Mouse (Mus musculus): Measurements from ENCODE around the gene Cdca7l. TPM values are rescaled to one million over a fixed set of nuclear protein-coding genes. Genes with fewer than 3 reads are reported as not detected.
A peak's percentile ranks its signal among the peaks of the same experiment; 100 is the strongest.

The Cdca7l gene
- polyA plus RNA-seq, 1 experiment, result not detected

GRCm38 (mm10) chr12:117843302-117844074, 39.4 kb downstream of the Cdca7l start:
- H3K4me3 ChIP-seq (ENCODE audit: insufficient read depth, low read depth, low read length), result peak overlapping the region; percentile 73
- no peak overlapping the region for H3K27ac ChIP-seq (ENCODE audit: insufficient read depth, low read depth, low read length)
- TF ChIP-seq POLR2A (IDR thresholded peaks at IDR 0.05; ENCODE audit: insufficient read depth, low read depth, low read length), result no peak; the same call in 1 of the 2 replicates
- TF ChIP-seq CTCF (IDR thresholded peaks at IDR 0.05; ENCODE audit: insufficient read depth, low read depth, low read length), result no peak
- H3K4me1 ChIP-seq (ENCODE audit: control insufficient read depth, insufficient read depth, low read length), result peaks cover 5% of the 10 kb centered on the region
- under 1% methylated on average over 75 of the region's 75 CpGs for WGBS

DNA sequence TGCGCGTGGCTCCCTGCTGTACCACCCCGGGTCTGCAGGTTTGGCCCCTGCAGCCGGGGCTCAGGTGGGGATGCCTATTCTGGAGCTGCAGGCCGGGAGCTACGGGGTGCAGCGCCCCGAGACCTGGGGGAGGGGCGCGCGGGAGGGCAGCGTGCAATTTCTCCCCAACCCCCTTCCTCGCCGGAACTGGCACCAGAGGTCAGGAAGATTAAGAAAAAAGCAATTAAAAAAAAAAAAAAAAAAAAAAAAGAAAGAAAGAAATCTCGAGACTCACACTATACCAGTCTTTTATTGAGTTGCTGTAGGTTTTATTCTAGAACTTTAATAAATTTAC, 40.0 kb downstream of the Cdca7l start:
- TF ChIP-seq CTCF (IDR thresholded peaks at IDR 0.05; ENCODE audit: insufficient read depth, low read depth, low read length), result no peak
- no peak for TF ChIP-seq POLR2A (IDR thresholded peaks at IDR 0.05; ENCODE audit: insufficient read depth, low read depth, low read length)

DNA sequence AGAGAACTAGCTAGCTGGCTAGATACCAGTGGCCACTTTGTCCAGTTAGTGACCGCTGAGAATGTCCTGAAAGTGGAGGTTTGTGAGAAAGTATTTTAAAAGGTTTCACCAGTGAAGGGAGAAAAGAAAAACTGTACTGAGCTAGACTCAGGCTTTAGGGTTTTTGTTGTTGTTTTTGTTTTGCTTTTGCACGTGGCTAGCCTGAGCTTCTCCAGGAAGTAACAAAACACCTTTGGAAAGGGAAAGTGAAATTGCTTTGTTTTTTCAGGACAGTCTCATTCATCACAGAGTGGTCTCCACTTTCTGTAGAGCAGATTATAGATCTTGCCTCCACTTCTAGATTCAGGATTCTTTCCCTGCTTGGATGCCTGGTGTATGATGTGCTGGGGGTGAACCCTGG, 40.8 kb downstream of the Cdca7l start:
- TF ChIP-seq CTCF (IDR thresholded peaks at IDR 0.05; ENCODE audit: insufficient read depth, low read depth, low read length) (no peak), POLR2A (IDR thresholded peaks at IDR 0.05; ENCODE audit: insufficient read depth, low read depth, low read length) (no peak)
- no peak overlapping the region for H3K27ac ChIP-seq (ENCODE audit: insufficient read depth, low read depth, low read length)
- peak overlapping the region; percentile 10; the same call in 1 of the 2 replicates for H3K4me3 ChIP-seq (ENCODE audit: insufficient read depth, low read depth, low read length)
- H3K4me1 ChIP-seq (ENCODE audit: control insufficient read depth, insufficient read depth, low read length), result peaks cover 5% of the 10 kb centered on the region
- 53% methylated on average over 2 of the region's 2 CpGs for WGBS

More for the DNA sequence above, 40.0 kb downstream of the Cdca7l start:
- 1% methylated on average over 15 of the region's 15 CpGs for WGBS
- peaks cover 5% of the 10 kb centered on the region for H3K4me1 ChIP-seq (ENCODE audit: control insufficient read depth, insufficient read depth, low read length)
- peak overlapping the region; percentile 73 for H3K4me3 ChIP-seq (ENCODE audit: insufficient read depth, low read depth, low read length)
- H3K27ac ChIP-seq (ENCODE audit: insufficient read depth, low read depth, low read length), result no peak overlapping the region

DNA sequence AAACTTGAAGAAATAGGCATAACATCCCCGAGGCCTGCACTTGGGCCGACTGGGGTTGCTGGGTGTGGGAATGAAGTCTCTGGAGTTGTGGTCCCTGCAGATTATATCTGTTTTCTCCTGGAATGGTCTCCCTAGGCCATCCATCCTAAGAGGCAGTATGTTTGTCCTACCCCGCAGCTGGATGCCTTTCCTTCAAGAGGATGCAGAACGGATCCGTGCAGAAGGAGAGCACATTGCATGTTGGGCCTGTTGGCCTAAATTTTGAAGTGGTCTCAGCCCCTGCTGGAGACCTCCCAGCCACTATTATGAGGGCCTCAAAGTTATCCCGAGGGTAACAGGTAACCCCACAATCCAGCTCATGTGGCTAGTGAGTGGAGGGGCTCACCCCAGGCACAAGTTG, 44.5 kb downstream of the Cdca7l start:
- Histone ChIP-seq H3K4me3 (ENCODE audit: insufficient read depth, low read depth, low read length) (no peak overlapping the region), H3K27ac (ENCODE audit: insufficient read depth, low read depth, low read length) (no peak overlapping the region), H3K4me1 (ENCODE audit: control insufficient read depth, insufficient read depth, low read length) (0 out of 2 replicates have a peak, but pooled peaks cover 2% of the 10 kb centered on the region)
- TF ChIP-seq CTCF (IDR thresholded peaks at IDR 0.05; ENCODE audit: insufficient read depth, low read depth, low read length) (no peak), POLR2A (IDR thresholded peaks at IDR 0.05; ENCODE audit: insufficient read depth, low read depth, low read length) (no peak)
- WGBS, result 94% methylated on average over 6 of the region's 6 CpGs

- 79% methylated on average over 10 of the region's 10 CpGs for WGBS
- Histone ChIP-seq H3K27ac (ENCODE audit: insufficient read depth, low read depth, low read length) (no peak overlapping the region), H3K4me3 (ENCODE audit: insufficient read depth, low read depth, low read length) (no peak overlapping the region), H3K4me1 (ENCODE audit: control insufficient read depth, insufficient read depth, low read length) (no peaks in the 10 kb centered on the region)
- TF ChIP-seq POLR2A (IDR thresholded peaks at IDR 0.05; ENCODE audit: insufficient read depth, low read depth, low read length), result no peak
- TF ChIP-seq CTCF (IDR thresholded peaks at IDR 0.05; ENCODE audit: insufficient read depth, low read depth, low read length), result no peak
These were observed 46.4 kb downstream of the Cdca7l start for GRCm38 (mm10) chr12:117850472-117850871.

GRCm38 (mm10) chr12:117853316-117853715, 49.2 kb downstream of the Cdca7l start:
- TF ChIP-seq CTCF (IDR thresholded peaks at IDR 0.05; ENCODE audit: insufficient read depth, low read depth, low read length) (peak; percentile 67; the same call in 1 of the 2 replicates), POLR2A (IDR thresholded peaks at IDR 0.05; ENCODE audit: insufficient read depth, low read depth, low read length) (no peak)
- Histone ChIP-seq H3K4me3 (ENCODE audit: insufficient read depth, low read depth, low read length) (no peak overlapping the region), H3K27ac (ENCODE audit: insufficient read depth, low read depth, low read length) (no peak overlapping the region), H3K4me1 (ENCODE audit: control insufficient read depth, insufficient read depth, low read length) (peaks cover 5% of the 10 kb centered on the region; the same call in 1 of the 2 replicates)
- WGBS, result 21% methylated on average over 6 of the region's 6 CpGs

DNA sequence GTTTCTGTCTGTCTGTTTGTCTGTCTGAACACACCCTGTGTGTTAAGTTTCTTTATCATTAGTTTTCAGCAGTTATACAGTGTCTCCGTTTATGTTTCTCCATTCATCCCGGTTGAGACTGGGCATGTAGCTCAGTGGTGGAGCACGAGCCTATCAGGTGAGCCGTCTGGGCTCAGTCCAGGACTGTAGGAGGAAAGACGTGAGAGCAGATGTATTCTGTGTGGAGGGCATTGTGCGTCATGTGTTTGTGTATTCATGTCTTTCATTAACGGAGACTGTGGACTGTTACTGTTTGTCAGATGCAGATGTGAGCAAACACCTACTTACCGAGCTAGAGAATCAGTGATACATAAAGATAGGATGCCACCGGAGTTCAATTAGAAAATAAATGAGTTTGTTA, 52.9 kb downstream of the Cdca7l start:
- WGBS, result 58% methylated on average over 9 of the region's 9 CpGs

GRCm38 (mm10) chr12:117857884-117858283, 53.8 kb downstream of the Cdca7l start:
- WGBS, result 78% methylated on average over 6 of the region's 6 CpGs
- no peak overlapping the region for H3K27ac ChIP-seq (ENCODE audit: insufficient read depth, low read depth, low read length)
- TF ChIP-seq CTCF (IDR thresholded peaks at IDR 0.05; ENCODE audit: insufficient read depth, low read depth, low read length), result no peak
- H3K4me3 ChIP-seq (ENCODE audit: insufficient read depth, low read depth, low read length), result no peak overlapping the region
- H3K4me1 ChIP-seq (ENCODE audit: control insufficient read depth, insufficient read depth, low read length), result peaks cover 5% of the 10 kb centered on the region; the same call in 1 of the 2 replicates

More for the DNA sequence above, 52.9 kb downstream of the Cdca7l start:
- Histone ChIP-seq H3K4me1 (ENCODE audit: control insufficient read depth, insufficient read depth, low read length) (peaks cover 5% of the 10 kb centered on the region; the same call in 1 of the 2 replicates), H3K27ac (ENCODE audit: insufficient read depth, low read depth, low read length) (no peak overlapping the region), H3K4me3 (ENCODE audit: insufficient read depth, low read depth, low read length) (no peak overlapping the region)
- no peak for TF ChIP-seq CTCF (IDR thresholded peaks at IDR 0.05; ENCODE audit: insufficient read depth, low read depth, low read length)
- TF ChIP-seq POLR2A (IDR thresholded peaks at IDR 0.05; ENCODE audit: insufficient read depth, low read depth, low read length), result no peak

DNA sequence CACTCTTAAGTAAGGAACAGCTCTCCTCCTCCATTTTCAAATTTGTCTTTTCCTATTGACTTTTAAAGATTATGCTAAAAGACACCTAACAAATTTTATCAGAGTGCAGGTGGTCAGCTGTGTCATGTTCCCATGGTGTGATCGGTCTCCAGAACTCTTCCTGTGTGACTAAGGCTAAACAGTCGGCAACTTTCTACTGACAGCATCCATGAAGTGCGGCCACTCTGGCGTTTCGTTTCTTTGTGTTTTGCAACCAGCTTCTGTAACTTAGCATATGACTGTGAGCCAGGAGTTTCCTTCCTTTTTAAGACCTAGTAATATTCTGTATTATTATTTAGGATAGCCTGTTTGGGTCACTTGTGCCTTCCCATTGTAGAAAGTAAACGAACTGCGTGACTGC, 56.8 kb downstream of the Cdca7l start:
- Histone ChIP-seq H3K4me3 (ENCODE audit: insufficient read depth, low read depth, low read length) (no peak overlapping the region), H3K4me1 (ENCODE audit: control insufficient read depth, insufficient read depth, low read length) (peaks cover 5% of the 10 kb centered on the region; the same call in 1 of the 2 replicates), H3K27ac (ENCODE audit: insufficient read depth, low read depth, low read length) (no peak overlapping the region)
- WGBS, result 85% methylated on average over 7 of the region's 7 CpGs
- TF ChIP-seq POLR2A (IDR thresholded peaks at IDR 0.05; ENCODE audit: insufficient read depth, low read depth, low read length), result no peak
